Mouse (Mus musculus): ENCODE measurements around the gene Chfr. TPM values are rescaled to one million over a fixed set of nuclear protein-coding genes. Genes with fewer than 3 reads are reported as not detected.

Gene Chfr
- polyA plus RNA-seq, 1 experiment from 2014 or later = 23.6 TPM

DNA sequence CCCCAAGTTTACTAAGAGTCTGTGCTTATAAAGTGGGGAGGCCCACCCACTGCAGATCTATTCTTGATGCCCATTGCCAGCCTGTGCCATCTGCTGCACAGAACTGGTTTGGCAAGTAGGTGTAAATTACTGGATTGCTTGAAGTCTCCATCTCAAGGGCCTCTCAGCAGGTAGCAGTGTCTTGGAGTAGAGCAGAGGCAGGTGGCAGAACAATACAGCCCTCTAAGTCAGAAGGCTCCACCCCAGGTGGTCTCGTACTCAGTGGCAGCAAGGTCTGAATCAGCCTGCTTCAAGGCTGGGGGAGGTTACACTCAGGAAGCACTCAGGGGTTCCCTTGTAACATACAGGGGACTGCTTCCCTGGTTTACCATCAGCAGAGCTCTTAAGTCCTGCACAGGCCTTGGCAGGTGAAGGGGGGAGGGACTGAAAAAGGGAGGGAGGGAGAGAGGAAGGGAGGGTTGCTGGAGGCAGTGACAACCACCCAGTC, 36.6 kb upstream of the Chfr start:
- Histone ChIP-seq H3K36me3 (ENCODE audit: control insufficient read depth, insufficient read depth) (peaks cover 16% of the 10 kb centered on the region), H3K4me2 (replicated peaks; ENCODE audit: low read depth) (no peak overlapping the region), H3K9ac (ENCODE audit: low read depth, low read length) (no peak overlapping the region), H3K27ac (ENCODE audit: low read depth, low read length) (no peak overlapping the region), H3K4me1 (replicated peaks; ENCODE audit: control insufficient read depth, insufficient read depth, low read length) (peaks cover 4% of the 10 kb centered on the region), H3K4me3 (ENCODE audit: low read depth, low read length) (no peak overlapping the region), H3K27me3 (replicated peaks; ENCODE audit: control insufficient read depth, insufficient read depth, low read length) (no peaks in the 10 kb centered on the region), H3K9me3 (ENCODE audit: control insufficient read depth) (no peaks in the 10 kb centered on the region)
- no peak for TF ChIP-seq CTCF (IDR thresholded peaks at IDR 0.05; ENCODE audit: low read depth)
- no peak for ATAC-seq
- 28% methylated on average over 1 of the region's 1 CpGs for WGBS

GRCm38 (mm10) chr5:110099656-110100580, 35.7 kb upstream of the Chfr start, which contains the start of gene Plcxd1:
Gene Plcxd1 (plus strand): TSS chr5:110099969.
- peaks cover 25% of the 10 kb centered on the region for H3K36me3 ChIP-seq (ENCODE audit: control insufficient read depth, insufficient read depth)
- peaks cover 4% of the 10 kb centered on the region for H3K4me1 ChIP-seq (replicated peaks; ENCODE audit: control insufficient read depth, insufficient read depth, low read length)
- no peak within 1 kb of the TSS for H3K27ac ChIP-seq (ENCODE audit: low read depth, low read length)
- WGBS = 17% methylated on average over 25 of the region's 25 CpGs
- H3K4me2 ChIP-seq (replicated peaks; ENCODE audit: low read depth) = peak within 1 kb of the TSS; percentile 70
- no peaks in the 10 kb centered on the region for H3K27me3 ChIP-seq (replicated peaks; ENCODE audit: control insufficient read depth, insufficient read depth, low read length)
- no peak within 1 kb of the TSS for H3K9ac ChIP-seq (ENCODE audit: low read depth, low read length)
- TF ChIP-seq CTCF (IDR thresholded peaks at IDR 0.05; ENCODE audit: low read depth) = no peak
- H3K4me3 ChIP-seq (ENCODE audit: low read depth, low read length) = peak within 1 kb of the TSS; percentile 32; the same call in 1 of the 2 replicates
- ATAC-seq = peak; percentile 9; the same call in 1 of the 2 replicates
- no peaks in the 10 kb centered on the region for H3K9me3 ChIP-seq (ENCODE audit: control insufficient read depth)

GRCm38 (mm10) chr5:110100921-110101631, 34.6 kb upstream of the Chfr start:
- no peaks in the 10 kb centered on the region for H3K27me3 ChIP-seq (replicated peaks; ENCODE audit: control insufficient read depth, insufficient read depth, low read length)
- H3K4me2 ChIP-seq (replicated peaks; ENCODE audit: low read depth) = peak overlapping the region; percentile 70
- H3K4me3 ChIP-seq (ENCODE audit: low read depth, low read length) = peak overlapping the region; percentile 32
- peaks cover 34% of the 10 kb centered on the region for H3K36me3 ChIP-seq (ENCODE audit: control insufficient read depth, insufficient read depth)
- peak; percentile 17; the same call in 1 of the 2 replicates for ATAC-seq
- H3K27ac ChIP-seq (ENCODE audit: low read depth, low read length) = no peak overlapping the region
- no peak for TF ChIP-seq CTCF (IDR thresholded peaks at IDR 0.05; ENCODE audit: low read depth)
- H3K4me1 ChIP-seq (replicated peaks; ENCODE audit: control insufficient read depth, insufficient read depth, low read length) = peaks cover 4% of the 10 kb centered on the region
- 4% methylated on average over 34 of the region's 37 CpGs for WGBS
- H3K9ac ChIP-seq (ENCODE audit: low read depth, low read length) = no peak overlapping the region
- H3K9me3 ChIP-seq (ENCODE audit: control insufficient read depth) = no peaks in the 10 kb centered on the region

- WGBS = 14% methylated on average over 34 of the region's 34 CpGs
- peak overlapping the region; percentile 32 for H3K4me3 ChIP-seq (ENCODE audit: low read depth, low read length)
- ATAC-seq = peak; percentile 54
Measured at GRCm38 (mm10) chr5:110101716-110102347, 33.8 kb upstream of the Chfr start.

DNA sequence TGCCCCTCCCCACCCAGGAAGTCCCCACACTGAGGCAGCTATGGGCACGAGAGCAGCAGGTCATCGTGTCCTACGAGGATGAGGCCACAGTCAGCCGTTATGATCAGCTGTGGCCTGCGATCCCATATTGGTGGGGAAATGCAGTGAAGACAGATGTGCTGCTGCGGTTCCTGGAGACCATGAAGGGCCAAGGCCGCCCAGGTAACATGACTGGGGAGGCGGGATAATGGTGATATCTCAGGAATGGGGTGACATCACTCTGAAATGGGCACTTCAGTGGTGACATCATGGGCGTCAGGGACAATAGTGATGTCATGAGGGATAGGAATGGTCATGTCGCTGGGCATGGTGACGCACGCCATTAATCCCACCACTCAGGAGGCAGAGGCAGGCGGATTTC, 33.2 kb upstream of the Chfr start:
- Histone ChIP-seq H3K27me3 (replicated peaks; ENCODE audit: control insufficient read depth, insufficient read depth, low read length) (no peaks in the 10 kb centered on the region), H3K36me3 (ENCODE audit: control insufficient read depth, insufficient read depth) (peaks cover 41% of the 10 kb centered on the region), H3K4me2 (replicated peaks; ENCODE audit: low read depth) (no peak overlapping the region), H3K9me3 (ENCODE audit: control insufficient read depth) (no peaks in the 10 kb centered on the region), H3K9ac (ENCODE audit: low read depth, low read length) (no peak overlapping the region), H3K4me1 (replicated peaks; ENCODE audit: control insufficient read depth, insufficient read depth, low read length) (peaks cover 4% of the 10 kb centered on the region), H3K4me3 (ENCODE audit: low read depth, low read length) (no peak overlapping the region), H3K27ac (ENCODE audit: low read depth, low read length) (no peak overlapping the region)
- TF ChIP-seq CTCF (IDR thresholded peaks at IDR 0.05; ENCODE audit: low read depth) = no peak
- ATAC-seq = no peak
- WGBS = 89% methylated on average over 13 of the region's 13 CpGs

More at GRCm38 (mm10) chr5:110101716-110102347, 33.8 kb upstream of the Chfr start:
- H3K27me3 ChIP-seq (replicated peaks; ENCODE audit: control insufficient read depth, insufficient read depth, low read length) = no peaks in the 10 kb centered on the region
- H3K36me3 ChIP-seq (ENCODE audit: control insufficient read depth, insufficient read depth) = peaks cover 41% of the 10 kb centered on the region
- TF ChIP-seq CTCF (IDR thresholded peaks at IDR 0.05; ENCODE audit: low read depth) = no peak
- peak overlapping the region; percentile 70 for H3K4me2 ChIP-seq (replicated peaks; ENCODE audit: low read depth)
- H3K27ac ChIP-seq (ENCODE audit: low read depth, low read length) = no peak overlapping the region
- no peak overlapping the region for H3K9ac ChIP-seq (ENCODE audit: low read depth, low read length)
- no peaks in the 10 kb centered on the region for H3K9me3 ChIP-seq (ENCODE audit: control insufficient read depth)
- H3K4me1 ChIP-seq (replicated peaks; ENCODE audit: control insufficient read depth, insufficient read depth, low read length) = peaks cover 4% of the 10 kb centered on the region

All from intestine, postnatal 0 days (tissue).